Mouse (Mus musculus): ENCODE data around the gene Jade1.

Gene Jade1

DNA sequence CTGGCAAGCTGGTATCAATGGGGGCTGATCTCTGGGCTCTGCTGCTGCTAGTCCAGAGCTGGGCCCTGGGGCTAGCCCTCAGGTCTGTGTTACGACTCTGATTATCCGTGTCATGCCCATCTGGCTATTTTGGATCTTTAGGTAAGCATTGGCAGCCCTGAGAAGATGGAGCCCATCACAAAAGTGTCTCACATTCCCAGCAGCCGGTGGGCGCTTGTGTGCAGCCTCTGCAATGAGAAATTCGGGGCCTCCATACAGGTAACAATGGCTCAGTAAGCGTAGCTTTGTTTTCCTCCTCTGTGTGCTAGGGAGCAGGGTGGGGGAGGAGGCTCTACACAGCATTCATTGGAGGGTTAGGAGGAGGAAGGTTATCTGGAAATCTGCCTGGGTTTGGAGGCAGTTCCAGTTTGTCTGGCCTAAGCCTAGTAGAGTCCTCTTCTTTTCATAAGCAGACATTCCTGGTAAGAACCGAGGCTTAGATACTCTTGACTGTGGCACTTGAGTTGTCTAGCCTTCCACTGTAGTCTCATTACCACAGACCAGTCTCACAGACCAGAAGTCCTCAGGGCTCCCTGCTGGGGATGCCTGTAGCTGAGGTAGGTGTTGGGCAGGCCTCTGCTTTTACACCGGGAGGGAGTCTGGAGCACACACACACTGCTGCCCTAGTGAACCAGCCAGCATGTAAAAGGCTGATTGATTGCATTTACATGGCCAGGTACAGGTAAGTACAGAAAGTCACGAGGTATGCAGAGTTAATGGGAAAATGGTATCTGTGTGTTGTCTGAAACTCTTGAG, 45.9 kb downstream of the Jade1 start:
- DNase-seq, result no peak

GRCm38 (mm10) chr3:41602933-41603332, 47.4 kb downstream of the Jade1 start:
- DNase-seq, result no peak

- no peak for DNase-seq
Measured at GRCm38 (mm10) chr3:41603470-41604019, 48.0 kb downstream of the Jade1 start.

GRCm38 (mm10) chr3:41604629-41605321, 49.2 kb downstream of the Jade1 start:
- no peak for DNase-seq

GRCm38 (mm10) chr3:41605601-41606329, 50.2 kb downstream of the Jade1 start:
- DNase-seq, result no peak

DNA sequence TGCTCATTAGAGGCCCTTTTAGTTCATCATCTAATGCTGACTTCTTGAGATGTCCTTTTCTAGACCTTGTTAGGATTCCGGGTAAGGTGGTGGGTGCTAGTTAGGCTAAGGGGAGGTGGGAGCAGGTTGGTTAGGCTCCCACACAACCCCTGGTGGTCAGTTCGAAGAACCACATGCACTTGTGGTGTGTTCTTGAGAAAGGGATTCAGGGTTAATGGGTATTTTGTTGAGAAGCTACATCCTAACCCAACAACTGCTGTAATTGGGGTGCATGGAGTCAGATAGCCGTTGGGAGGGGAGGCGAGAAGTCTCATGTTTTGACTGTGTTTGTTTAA, 50.8 kb downstream of the Jade1 start:
- no peak for DNase-seq

- DNase-seq, result no peak
Measured at GRCm38 (mm10) chr3:41607050-41607449, 51.5 kb downstream of the Jade1 start.

GRCm38 (mm10) chr3:41607467-41607866, 51.9 kb downstream of the Jade1 start:
- DNase-seq, result no peak

- no peak for DNase-seq
Measured at GRCm38 (mm10) chr3:41609071-41609470, 53.5 kb downstream of the Jade1 start.

DNA sequence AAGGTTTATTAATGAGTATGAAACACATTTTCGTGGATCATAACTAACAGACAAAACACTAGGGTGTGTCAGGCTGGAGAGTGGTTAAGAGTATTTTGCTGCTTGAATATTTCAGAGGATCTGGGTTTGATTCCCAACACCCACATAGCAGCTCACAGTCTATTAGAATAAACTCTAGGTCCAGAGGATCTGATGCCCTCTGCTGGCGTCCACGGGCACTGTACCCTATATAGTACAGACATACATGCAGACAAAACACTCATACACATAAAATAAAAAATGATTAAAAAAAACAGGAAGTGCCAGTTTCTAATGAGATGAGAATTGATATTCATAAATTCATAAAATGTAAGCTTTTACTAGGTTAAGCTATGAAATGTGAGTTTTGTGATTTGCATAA, 56.7 kb downstream of the Jade1 start:
- DNase-seq, result no peak

DNA sequence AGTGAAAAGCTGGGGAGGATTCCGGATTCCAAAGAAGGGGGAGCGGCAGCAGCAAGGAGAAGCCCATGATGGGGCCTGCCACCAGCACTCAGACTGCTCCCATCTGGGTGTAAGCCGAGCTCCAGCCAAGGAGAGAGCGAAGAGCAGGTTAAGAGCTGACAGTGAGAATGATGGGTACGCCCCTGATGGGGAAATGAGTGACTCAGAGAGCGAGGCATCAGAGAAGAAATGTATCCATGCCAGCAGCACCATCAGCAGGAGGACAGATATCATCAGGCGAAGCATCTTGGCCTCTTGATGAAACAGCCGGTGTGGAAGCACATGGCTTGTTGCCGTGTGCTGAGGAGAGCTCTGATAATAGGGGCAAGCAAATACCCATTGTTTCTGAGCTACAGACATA, 58.2 kb downstream of the Jade1 start:
- no peak for DNase-seq

DNA sequence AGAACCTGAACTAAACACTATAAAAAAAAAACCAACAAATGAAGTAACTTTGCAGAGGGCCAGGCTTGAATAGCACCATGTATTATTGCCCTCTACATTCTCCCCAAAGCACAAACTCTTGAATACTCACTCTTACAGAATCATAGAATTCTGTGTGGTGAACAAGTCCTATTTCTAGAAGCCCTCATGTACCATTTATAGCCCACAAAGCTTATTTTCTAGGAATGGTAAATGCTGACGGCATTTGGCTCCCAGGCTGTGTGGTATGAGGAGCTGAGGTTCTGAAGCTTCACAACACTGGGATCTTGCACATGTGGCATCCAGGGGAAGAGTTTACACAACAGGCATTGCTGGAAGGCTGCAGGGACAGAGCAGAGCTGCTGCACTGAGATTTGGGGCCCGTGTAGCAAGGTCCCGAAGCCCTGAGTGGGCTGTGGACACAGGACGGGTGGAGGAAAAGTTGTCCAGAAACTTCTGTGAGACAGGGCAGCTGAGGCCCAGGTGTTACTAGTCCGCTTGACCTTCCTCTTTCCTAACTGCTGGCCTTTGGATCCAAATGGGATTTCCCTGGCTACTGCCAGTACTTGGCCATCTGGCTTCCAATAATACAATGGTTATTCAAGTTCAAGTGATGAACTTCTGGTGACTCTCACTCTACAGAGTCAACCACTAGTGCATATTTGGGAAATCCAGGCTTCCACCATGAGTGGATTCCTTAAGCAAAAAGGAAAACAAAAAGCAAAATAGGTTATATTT, 58.9 kb downstream of the Jade1 start:
- no peak for DNase-seq

GRCm38 (mm10) chr3:41618036-41618435, 62.5 kb downstream of the Jade1 start:
- no peak for DNase-seq

DNA sequence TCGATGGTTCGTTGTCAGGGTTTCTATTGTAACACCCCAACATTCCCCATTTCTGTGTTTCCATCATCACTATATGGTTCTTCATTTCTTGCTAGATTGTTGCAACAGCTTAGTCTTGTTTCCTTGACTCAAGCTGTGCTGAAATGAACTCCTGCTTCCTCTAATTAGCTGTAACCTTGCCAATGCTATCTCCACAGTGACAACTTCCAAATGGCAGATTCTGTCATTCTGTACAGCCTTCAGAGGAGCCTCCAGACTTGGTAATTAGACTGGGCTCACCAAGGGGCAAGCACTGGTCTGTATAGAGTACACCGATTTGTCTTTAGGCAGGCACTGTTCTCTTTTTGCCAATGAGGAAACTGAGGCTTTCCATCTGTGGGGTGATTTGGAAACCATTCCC, 63.0 kb downstream of the Jade1 start:
- DNase-seq, result no peak

DNA sequence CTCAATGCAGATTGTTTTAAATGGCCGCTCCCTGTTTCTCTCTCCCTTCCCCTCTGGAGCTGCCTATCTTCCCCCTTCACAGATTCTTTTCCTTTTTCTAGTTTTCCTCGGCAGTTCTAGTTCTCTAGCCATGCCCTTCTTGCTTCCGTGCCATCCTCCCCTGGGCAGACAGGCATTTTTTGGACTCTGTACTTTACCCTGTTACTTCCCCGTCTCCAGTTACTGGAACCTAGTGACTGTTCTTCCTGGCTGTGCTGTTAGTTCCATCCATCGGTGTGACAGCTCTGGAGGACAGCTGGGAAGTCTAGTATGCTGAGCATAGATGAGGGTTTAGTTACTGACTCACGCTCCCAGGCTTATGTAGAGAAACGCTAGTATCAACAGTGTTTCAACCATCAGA, 65.4 kb downstream of the Jade1 start:
- no peak for DNase-seq

- no peak for DNase-seq
Measured at GRCm38 (mm10) chr3:41655642-41656041, 100.1 kb downstream of the Jade1 start.

Measured in lung, postnatal 10 days (tissue).